In genomic region chr4:108213023-108213422, GRCm38 (mm10) we compare ENCODE assay signal across 22 mouse cellular contexts. TPM values are rescaled to one million over a fixed set of nuclear protein-coding genes. Genes with fewer than 3 reads are reported as not detected.
"Had no signal": no experiment of that assay in that cellular context is flagged by ENCODE, and none has a peak within 500 bp of the region (broad histone marks: within the 10 kb centered on the region; RNA-seq: fewer than 3 reads in every experiment).

No protein-coding gene starts in this region.

- H3K4me2 ChIP-seq: lung, embryonic 14.5 days; midbrain, embryonic 12.5 days; neural tube, embryonic 13.5 days; neural tube, embryonic 15.5 days had no signal

- ATAC-seq: liver, postnatal 0 days; midbrain, embryonic 16.5 days had no signal

- H3K36me3 ChIP-seq: midbrain, embryonic 10.5 days; midbrain, embryonic 12.5 days; neural tube, embryonic 13.5 days; neural tube, embryonic 15.5 days had no signal

- H3K4me3 ChIP-seq: midbrain, embryonic 10.5 days; midbrain, embryonic 12.5 days; myocyte; neural tube, embryonic 13.5 days; neural tube, embryonic 15.5 days had no signal

- H3K27ac ChIP-seq: midbrain, embryonic 10.5 days; midbrain, embryonic 12.5 days; neural tube, embryonic 13.5 days; neural tube, embryonic 15.5 days had no signal

- H3K9ac ChIP-seq: liver, postnatal 0 days; lung, embryonic 14.5 days; midbrain, embryonic 12.5 days; neural tube, embryonic 13.5 days; neural tube, embryonic 15.5 days had no signal

- H3K9me3 ChIP-seq: midbrain, embryonic 10.5 days; midbrain, embryonic 12.5 days; neural tube, embryonic 13.5 days; neural tube, embryonic 15.5 days had no signal

- DNase-seq: liver, postnatal 0 days; lung, embryonic 14.5 days; lung, postnatal 10 days; midbrain, embryonic 14.5 days; retina, postnatal 1 day; right cerebral cortex, adult 18-20 months; right cerebral cortex, postnatal 25 days; right cerebral cortex, postnatal 4 days; spleen, adult 18-20 months; thymus, adult 18-20 months; thymus, postnatal 14 days; thymus, postnatal 36 days had no signal

RNA-seq across cellular contexts. Expression of gene Zyg11a, which starts 4.8 kb away (rescaled TPM):
- total RNA-seq: megakaryocyte, adult 5-6 weeks; megakaryocyte-erythroid progenitor cell, adult 5-6 weeks had no signal
- polyA plus RNA-seq: midbrain, embryonic 14.5 days; midbrain, embryonic 16.5 days; myocyte; neural tube, embryonic 11.5 days; neural tube, embryonic 13.5 days; stomach, embryonic 14.5 days had no signal
